Comparison of ENCODE assay signal across 11 mouse cellular contexts in the genomic region with DNA sequence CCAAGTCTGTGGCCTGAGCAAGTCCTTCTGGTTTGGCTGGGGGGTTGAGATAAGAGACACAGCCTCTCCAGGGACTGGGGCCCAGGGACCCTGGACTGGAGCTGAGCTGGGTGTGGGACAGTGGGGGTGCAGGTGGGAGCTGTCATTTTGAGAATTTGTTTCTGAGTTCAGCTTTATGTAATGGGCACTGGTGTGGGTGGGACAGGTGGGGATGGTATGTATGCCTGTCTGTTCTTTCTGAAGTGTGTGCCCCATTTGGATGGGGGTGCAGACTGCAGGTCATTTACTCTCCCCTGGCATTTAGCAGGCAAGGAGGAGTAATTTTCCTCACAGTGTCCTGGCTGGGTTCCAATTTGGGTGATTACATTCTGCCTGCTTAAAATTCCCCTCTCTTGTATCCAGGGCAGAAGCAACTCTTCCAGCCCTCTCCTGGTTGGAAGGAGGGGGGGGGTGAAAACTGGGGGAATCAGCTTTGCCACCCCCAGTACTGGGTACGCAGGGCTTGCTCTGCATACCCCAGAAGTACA. TPM values are rescaled to one million over a fixed set of nuclear protein-coding genes. Genes with fewer than 3 reads are reported as not detected.
DNase-seq lines count a peak whose midpoint lies in the region; ATAC-seq lines count a peak whose summit lies in the region.
"Had no signal": no experiment of that assay in that cellular context is flagged by ENCODE, and none has a peak within 500 bp of the region (broad histone marks: within the 10 kb centered on the region; RNA-seq: fewer than 3 reads in every experiment).

No protein-coding gene starts in this region.

- H3K27me3 ChIP-seq in heart, embryonic 16.5 days (ENCODE audit: control insufficient read depth, insufficient read depth, low read length), result peaks cover 9% of the 10 kb centered on the region
- no peaks in the 10 kb centered on the region for H3K27me3 ChIP-seq in neural tube, embryonic 14.5 days (ENCODE audit: control insufficient read depth, insufficient read depth, low read length)
- no peaks in the 10 kb centered on the region for H3K27me3 ChIP-seq in forebrain, embryonic 13.5 days
- H3K27me3 ChIP-seq in midbrain, embryonic 12.5 days, result peaks cover 3% of the 10 kb centered on the region; the same call in 1 of the 2 replicates
- H3K27me3 ChIP-seq: CH12.LX had no signal

- 64% methylated on average over 1 of the region's 1 CpGs for WGBS in heart, embryonic 16.5 days
- 29% methylated on average over 1 of the region's 1 CpGs for WGBS in neural tube, embryonic 14.5 days
- WGBS in forebrain, embryonic 13.5 days, result 30% methylated on average over 1 of the region's 1 CpGs
- 58% methylated on average over 1 of the region's 1 CpGs for WGBS in midbrain, embryonic 12.5 days

- DNase-seq in heart, postnatal 25 days (ENCODE audit: low spot score), result no peak
- DNase-seq in neural tube, embryonic 10.5 days (ENCODE audit: extremely low spot score, low spot score), result no peak
- DNase-seq in urinary bladder, postnatal 25 days (ENCODE audit: low spot score), result no peak
- DNase-seq in embryo, embryonic 10 days (ENCODE audit: low spot score), result no peak
- DNase-seq: kidney, postnatal 14 days had no signal

- H3K4me3 ChIP-seq in heart, embryonic 16.5 days (ENCODE audit: low read length), result no peak overlapping the region
- H3K4me3 ChIP-seq in neural tube, embryonic 14.5 days (ENCODE audit: low read depth, low read length), result no peak overlapping the region
- no peak overlapping the region for H3K4me3 ChIP-seq in forebrain, embryonic 13.5 days
- H3K4me3 ChIP-seq in midbrain, embryonic 12.5 days, result no peak overlapping the region
- H3K4me3 ChIP-seq: myocyte had no signal

- peak; percentile 32 for ATAC-seq in heart, embryonic 16.5 days (replicated peaks; ENCODE audit: extremely low read depth, insufficient read depth, low FRiP score)
- ATAC-seq in neural tube, embryonic 14.5 days (ENCODE audit: low read depth), result peak; percentile 68
- peak; percentile 63 for ATAC-seq in forebrain, embryonic 13.5 days
- 0 out of 2 replicates have a peak, but pooled peaks have one; percentile 41 for ATAC-seq in midbrain, embryonic 12.5 days (ENCODE audit: low FRiP score, low read depth)

- H3K36me3 ChIP-seq in heart, embryonic 16.5 days (ENCODE audit: control insufficient read depth, insufficient read depth), result no peaks in the 10 kb centered on the region
- no peaks in the 10 kb centered on the region for H3K36me3 ChIP-seq in neural tube, embryonic 14.5 days (ENCODE audit: control insufficient read depth, insufficient read depth, low read length)
- H3K36me3 ChIP-seq in forebrain, embryonic 13.5 days (ENCODE audit: poor library complexity, severe bottlenecking), result no peaks in the 10 kb centered on the region
- no peaks in the 10 kb centered on the region for H3K36me3 ChIP-seq in midbrain, embryonic 12.5 days

- H3K27ac ChIP-seq in heart, embryonic 16.5 days (ENCODE audit: low read length), result no peak overlapping the region
- 0 out of 2 replicates have a peak overlapping the region, but pooled peaks have one; percentile 39 for H3K27ac ChIP-seq in neural tube, embryonic 14.5 days (ENCODE audit: low read depth, low read length)
- peak overlapping the region; percentile 79 for H3K27ac ChIP-seq in forebrain, embryonic 13.5 days
- 0 out of 2 replicates have a peak overlapping the region, but pooled peaks have one; percentile 3 for H3K27ac ChIP-seq in midbrain, embryonic 12.5 days (replicated peaks)

- peaks cover 9% of the 10 kb centered on the region for H3K4me1 ChIP-seq in heart, embryonic 16.5 days (ENCODE audit: control insufficient read depth, insufficient read depth, low read length)
- H3K4me1 ChIP-seq in neural tube, embryonic 14.5 days (ENCODE audit: control insufficient read depth, insufficient read depth, low read length), result peaks cover 18% of the 10 kb centered on the region
- H3K4me1 ChIP-seq in forebrain, embryonic 13.5 days, result peaks cover 52% of the 10 kb centered on the region
- H3K4me1 ChIP-seq in midbrain, embryonic 12.5 days, result peaks cover 43% of the 10 kb centered on the region

- H3K4me2 ChIP-seq in heart, embryonic 16.5 days (ENCODE audit: low read depth, low read length), result no peak overlapping the region; the same call in 1 of the 2 replicates
- no peak overlapping the region for H3K4me2 ChIP-seq in neural tube, embryonic 14.5 days (ENCODE audit: low read depth, low read length)
- H3K4me2 ChIP-seq in forebrain, embryonic 13.5 days, result peak overlapping the region; percentile 22; the same call in 1 of the 2 replicates
- H3K4me2 ChIP-seq in midbrain, embryonic 12.5 days (replicated peaks), result no peak overlapping the region

- H3K9ac ChIP-seq in heart, embryonic 16.5 days (ENCODE audit: low read length), result no peak overlapping the region
- H3K9ac ChIP-seq in neural tube, embryonic 14.5 days (replicated peaks; ENCODE audit: low read depth, low read length), result no peak overlapping the region
- H3K9ac ChIP-seq in forebrain, embryonic 13.5 days, result peak overlapping the region; percentile 43; the same call in 1 of the 2 replicates
- no peak overlapping the region for H3K9ac ChIP-seq in midbrain, embryonic 12.5 days (replicated peaks)

- H3K9me3 ChIP-seq in heart, embryonic 16.5 days (replicated peaks; ENCODE audit: control insufficient read depth, low read length), result no peaks in the 10 kb centered on the region
- no peaks in the 10 kb centered on the region for H3K9me3 ChIP-seq in neural tube, embryonic 14.5 days (ENCODE audit: control insufficient read depth, low read length)
- H3K9me3 ChIP-seq in forebrain, embryonic 13.5 days (replicated peaks), result no peaks in the 10 kb centered on the region
- no peaks in the 10 kb centered on the region for H3K9me3 ChIP-seq in midbrain, embryonic 12.5 days

- intact Hi-C loops in heart, postnatal 25 days (cut with DNase I), result no loop called here

RNA-seq across cellular contexts. Expression of a gene that starts 54.2 kb away (rescaled TPM):
- 40.8 and 50.5 TPM in 2 replicates for polyA plus RNA-seq in heart, embryonic 16.5 days (2015; fragmentation: Nextera tagmentation; extraction: Ambion mirVana)
- 1 to 10 TPM; 7.5 to 8.6 TPM for total RNA-seq in heart, postnatal 25 days (2021)
- polyA plus RNA-seq in neural tube, embryonic 14.5 days (2014; fragmentation: Nextera tagmentation; extraction: Ambion mirVana), result 28.8 and 32.9 TPM in 2 replicates
- 98.6 and 101 TPM in 2 replicates for polyA plus RNA-seq in forebrain, embryonic 13.5 days (2015; fragmentation: Nextera tagmentation; extraction: Ambion mirVana)
- polyA plus RNA-seq in midbrain, embryonic 12.5 days (2016; fragmentation: Nextera tagmentation; extraction: Ambion mirVana), result 77.2 and 78.6 TPM in 2 replicates
